Mouse (Mus musculus): ENCODE results near the gene Prl3b1.

The Prl3b1 gene

GRCm38 (mm10) chr13:27241547-27241946 lies at the start of gene Prl3b1:
TSS of gene Prl3b1 (plus strand) at chr13:27241847.
- no peaks in the 10 kb centered on the region for H3K36me3 ChIP-seq (ENCODE audit: control insufficient read depth, insufficient read depth, low read length, poor library complexity, severe bottlenecking)
- no peaks in the 10 kb centered on the region for H3K27me3 ChIP-seq (ENCODE audit: control insufficient read depth, insufficient read depth, low read length, poor library complexity, severe bottlenecking)
- DNase-seq (ENCODE audit: low read depth, low spot score), result no peak

GRCm38 (mm10) chr13:27196359-27196758 lies 45.3 kb upstream of the Prl3b1 start, which contains the start of gene Prl3c1:
TSS of gene Prl3c1 (plus strand) at chr13:27196659.
- Histone ChIP-seq H3K36me3 (ENCODE audit: control insufficient read depth, insufficient read depth, low read length, poor library complexity, severe bottlenecking) (no peaks in the 10 kb centered on the region), H3K27me3 (ENCODE audit: control insufficient read depth, insufficient read depth, low read length, poor library complexity, severe bottlenecking) (no peaks in the 10 kb centered on the region)
- DNase-seq (ENCODE audit: low read depth, low spot score), result no peak

- Histone ChIP-seq H3K36me3 (ENCODE audit: control insufficient read depth, insufficient read depth, low read length, poor library complexity, severe bottlenecking) (no peaks in the 10 kb centered on the region), H3K27me3 (ENCODE audit: control insufficient read depth, insufficient read depth, low read length, poor library complexity, severe bottlenecking) (no peaks in the 10 kb centered on the region)
- no peak for DNase-seq (ENCODE audit: low read depth, low spot score)
Measured at GRCm38 (mm10) chr13:27259136-27259535, 17.5 kb downstream of the Prl3b1 start, which contains the start of gene Prl3a1. TSS of gene Prl3a1 (plus strand) at chr13:27259436.
